Mouse (Mus musculus): ENCODE results near the gene Birc5. TPM values are rescaled to one million over a fixed set of nuclear protein-coding genes. Genes with fewer than 3 reads are reported as not detected.
"Not testable (repeated sequence)": the region's sequence is repeated elsewhere in the genome, so short reads cannot be mapped to it uniquely, and the experiment has no call there.

The Birc5 gene
- polyA plus RNA-seq, 1 experiment from 2014 or later = 365 TPM

DNA sequence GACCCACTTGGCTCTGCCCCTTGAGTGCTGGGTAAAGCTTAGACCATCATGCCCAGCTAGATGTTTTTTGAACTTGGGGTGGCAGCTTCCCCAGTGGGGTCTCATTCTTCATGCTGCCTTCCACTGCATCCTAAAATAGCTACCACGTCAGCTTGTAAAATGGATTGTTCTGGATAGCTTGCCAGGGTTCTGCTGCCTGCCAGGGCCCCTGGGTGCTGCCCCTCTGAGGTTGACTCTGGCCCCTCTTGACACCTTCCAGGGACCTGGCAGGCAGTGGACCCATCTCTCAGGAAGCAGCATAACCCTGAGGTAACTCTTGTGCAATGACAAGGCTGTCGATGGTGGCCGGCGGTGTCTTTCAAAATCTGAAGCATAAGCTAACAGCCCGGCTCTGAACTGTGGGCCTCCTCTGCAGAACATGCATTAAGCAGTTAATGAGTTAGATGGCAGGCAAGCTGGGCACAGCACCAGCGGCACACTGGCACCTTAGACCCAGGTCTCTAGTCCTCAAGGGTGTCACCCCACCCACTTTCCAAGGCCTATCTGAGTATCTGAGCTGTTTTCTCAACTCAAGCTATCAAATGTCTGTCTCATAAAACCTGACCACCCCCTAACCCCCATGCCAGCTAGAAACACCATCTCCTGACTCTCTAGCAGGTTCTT lies 34.2 kb upstream of the Birc5 start:
- Histone ChIP-seq H3K4me1 (replicated peaks; ENCODE audit: control insufficient read depth, insufficient read depth, low read length) (peaks cover 12% of the 10 kb centered on the region), H3K36me3 (ENCODE audit: control insufficient read depth, insufficient read depth, low read length) (peaks cover 2% of the 10 kb centered on the region; the same call in 1 of the 2 replicates), H3K27ac (ENCODE audit: low read depth, low read length) (no peak overlapping the region), H3K4me3 (ENCODE audit: low read depth, low read length) (no peak overlapping the region), H3K9me3 (ENCODE audit: control insufficient read depth, low read length) (no peaks in the 10 kb centered on the region), H3K9ac (ENCODE audit: low read length) (no peak overlapping the region), H3K27me3 (ENCODE audit: control insufficient read depth, insufficient read depth, low read length) (no peaks in the 10 kb centered on the region), H3K4me2 (ENCODE audit: low read depth, low read length, severe bottlenecking) (no peak overlapping the region)
- 92% methylated on average over 6 of the region's 6 CpGs for WGBS
- ATAC-seq (replicated peaks; ENCODE audit: low FRiP score) (no peak), DNase-seq (ENCODE audit: low spot score) (no peak)

DNA sequence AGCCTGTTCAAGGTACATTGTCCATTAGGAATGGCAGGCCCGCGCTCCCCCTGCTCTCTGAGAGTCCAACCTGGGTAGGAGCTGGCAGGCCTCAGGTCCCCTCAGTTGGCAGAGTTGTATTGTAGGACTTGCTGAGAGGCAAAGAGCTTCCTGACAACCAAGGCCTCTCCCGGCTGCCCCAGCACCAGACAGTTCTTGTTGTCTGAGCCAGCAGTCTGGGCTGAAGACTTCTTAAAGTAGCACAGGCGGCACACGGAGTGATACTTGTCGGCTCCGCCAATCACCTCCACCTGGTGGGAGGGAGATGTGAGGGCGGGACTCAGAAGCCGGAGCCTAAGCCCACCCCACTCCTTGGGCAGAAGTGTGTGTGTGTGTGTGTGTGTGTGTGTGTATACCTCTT lies 33.2 kb upstream of the Birc5 start:
- not testable (repeated sequence) for H3K36me3 ChIP-seq (ENCODE audit: control insufficient read depth, insufficient read depth, low read length); ATAC-seq (replicated peaks; ENCODE audit: low FRiP score); DNase-seq (ENCODE audit: low spot score)

DNA sequence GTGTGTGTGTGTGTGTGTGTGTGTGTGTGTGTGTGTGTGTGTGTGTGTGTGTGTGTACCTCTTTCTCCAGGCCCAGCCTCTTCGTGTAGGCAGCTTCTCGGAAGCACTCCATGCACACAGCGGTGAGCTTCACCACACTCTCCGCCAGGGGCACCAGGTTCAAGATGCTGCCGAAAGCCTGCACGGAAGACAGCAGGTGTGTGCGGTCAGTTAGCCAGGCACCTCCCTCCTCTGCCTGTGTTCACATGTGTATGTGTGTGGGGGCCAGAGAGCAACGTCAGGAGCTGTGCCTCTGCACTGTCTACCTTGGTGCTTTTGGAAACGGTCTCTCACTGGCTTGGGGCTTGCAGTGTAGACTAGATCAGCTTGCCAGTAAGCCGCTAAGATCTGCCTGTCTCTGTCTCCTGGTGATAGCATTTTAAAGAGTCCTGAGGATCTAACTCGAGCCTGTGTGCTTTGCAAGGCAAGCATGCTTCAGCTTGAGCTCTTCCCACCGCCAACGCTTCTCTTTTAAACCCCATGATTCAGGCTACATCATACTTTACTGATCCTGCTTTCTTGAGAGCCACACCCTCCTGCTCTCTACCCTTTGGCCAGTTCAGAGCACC lies 32.6 kb upstream of the Birc5 start:
- Histone ChIP-seq H3K4me3 (ENCODE audit: low read depth, low read length) (no peak overlapping the region), H3K4me2 (ENCODE audit: low read depth, low read length, severe bottlenecking) (no peak overlapping the region), H3K36me3 (ENCODE audit: control insufficient read depth, insufficient read depth, low read length) (peaks cover 7% of the 10 kb centered on the region; the same call in 1 of the 2 replicates), H3K27ac (ENCODE audit: low read depth, low read length) (no peak overlapping the region), H3K27me3 (ENCODE audit: control insufficient read depth, insufficient read depth, low read length) (no peaks in the 10 kb centered on the region), H3K9ac (ENCODE audit: low read length) (no peak overlapping the region), H3K4me1 (replicated peaks; ENCODE audit: control insufficient read depth, insufficient read depth, low read length) (no peaks in the 10 kb centered on the region), H3K9me3 (ENCODE audit: control insufficient read depth, low read length) (no peaks in the 10 kb centered on the region)
- DNase-seq (ENCODE audit: low spot score) (no peak), ATAC-seq (replicated peaks; ENCODE audit: low FRiP score) (no peak)
- WGBS = 92% methylated on average over 13 of the region's 13 CpGs

More for the DNA sequence above, 33.2 kb upstream of the Birc5 start:
- not testable (repeated sequence) for H3K4me1 ChIP-seq (replicated peaks; ENCODE audit: control insufficient read depth, insufficient read depth, low read length); H3K9me3 ChIP-seq (ENCODE audit: control insufficient read depth, low read length); H3K9ac ChIP-seq (ENCODE audit: low read length); H3K4me2 ChIP-seq (ENCODE audit: low read depth, low read length, severe bottlenecking); H3K4me3 ChIP-seq (ENCODE audit: low read depth, low read length); H3K27ac ChIP-seq (ENCODE audit: low read depth, low read length); H3K27me3 ChIP-seq (ENCODE audit: control insufficient read depth, insufficient read depth, low read length)
- WGBS = 87% methylated on average over 9 of the region's 9 CpGs

DNA sequence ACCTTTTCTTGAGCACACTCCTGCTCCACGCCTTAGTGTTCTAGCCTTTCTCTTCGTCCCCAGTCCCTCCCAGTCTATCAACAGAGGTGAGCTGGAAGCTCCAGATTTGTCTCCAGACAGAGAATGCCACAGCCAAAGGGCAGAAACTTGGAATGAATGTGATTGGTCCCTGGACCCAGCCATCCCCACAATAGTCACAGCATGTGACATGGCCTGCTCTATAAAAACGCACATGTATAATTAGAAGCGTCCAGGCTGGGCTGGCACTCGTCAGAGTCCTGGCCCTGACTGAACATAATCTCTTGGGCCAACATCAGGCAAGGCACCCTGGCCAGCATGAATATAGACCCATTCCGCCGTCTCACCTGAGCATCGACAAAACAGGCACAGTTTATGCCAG lies 30.0 kb upstream of the Birc5 start:
- Histone ChIP-seq H3K27ac (ENCODE audit: low read depth, low read length) (no peak overlapping the region), H3K4me3 (ENCODE audit: low read depth, low read length) (no peak overlapping the region), H3K9ac (ENCODE audit: low read length) (no peak overlapping the region), H3K4me1 (replicated peaks; ENCODE audit: control insufficient read depth, insufficient read depth, low read length) (peaks cover 3% of the 10 kb centered on the region; the same call in 1 of the 2 replicates), H3K27me3 (ENCODE audit: control insufficient read depth, insufficient read depth, low read length) (no peaks in the 10 kb centered on the region), H3K36me3 (ENCODE audit: control insufficient read depth, insufficient read depth, low read length) (peaks cover 9% of the 10 kb centered on the region; the same call in 1 of the 2 replicates), H3K9me3 (ENCODE audit: control insufficient read depth, low read length) (no peaks in the 10 kb centered on the region), H3K4me2 (ENCODE audit: low read depth, low read length, severe bottlenecking) (no peak overlapping the region)
- WGBS = 72% methylated on average over 8 of the region's 8 CpGs
- ATAC-seq (replicated peaks; ENCODE audit: low FRiP score) = no peak
- no peak for DNase-seq (ENCODE audit: low spot score)

DNA sequence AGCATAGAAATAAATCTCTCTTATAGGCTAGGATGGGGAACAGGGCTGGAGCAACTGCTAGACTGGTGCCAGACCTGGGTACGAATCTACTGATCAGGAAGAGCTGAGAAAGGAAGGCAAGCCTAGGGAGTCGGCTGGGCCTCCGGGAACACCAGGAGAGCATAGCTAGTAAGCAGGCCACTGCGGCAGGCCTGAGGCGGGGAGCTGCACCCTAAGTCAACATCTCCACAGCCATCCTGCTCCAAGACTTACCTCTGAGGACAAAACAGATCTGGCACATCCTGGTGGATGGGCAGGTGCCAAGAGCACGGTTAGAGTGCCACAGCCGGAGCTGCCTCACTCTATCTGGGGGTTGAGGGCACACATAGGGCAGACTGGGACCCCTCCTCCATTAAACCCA lies 28.9 kb upstream of the Birc5 start:
- H3K9ac ChIP-seq (ENCODE audit: low read length) = no peak overlapping the region
- peaks cover 6% of the 10 kb centered on the region; the same call in 1 of the 2 replicates for H3K4me1 ChIP-seq (replicated peaks; ENCODE audit: control insufficient read depth, insufficient read depth, low read length)
- peaks cover 7% of the 10 kb centered on the region; the same call in 1 of the 2 replicates for H3K36me3 ChIP-seq (ENCODE audit: control insufficient read depth, insufficient read depth, low read length)
- ATAC-seq (replicated peaks; ENCODE audit: low FRiP score) = no peak
- H3K4me3 ChIP-seq (ENCODE audit: low read depth, low read length) = no peak overlapping the region
- no peak overlapping the region for H3K27ac ChIP-seq (ENCODE audit: low read depth, low read length)
- H3K4me2 ChIP-seq (ENCODE audit: low read depth, low read length, severe bottlenecking) = no peak overlapping the region
- DNase-seq (ENCODE audit: low spot score) = no peak
- WGBS = 97% methylated on average over 7 of the region's 7 CpGs
- H3K9me3 ChIP-seq (ENCODE audit: control insufficient read depth, low read length) = no peaks in the 10 kb centered on the region
- H3K27me3 ChIP-seq (ENCODE audit: control insufficient read depth, insufficient read depth, low read length) = no peaks in the 10 kb centered on the region

DNA sequence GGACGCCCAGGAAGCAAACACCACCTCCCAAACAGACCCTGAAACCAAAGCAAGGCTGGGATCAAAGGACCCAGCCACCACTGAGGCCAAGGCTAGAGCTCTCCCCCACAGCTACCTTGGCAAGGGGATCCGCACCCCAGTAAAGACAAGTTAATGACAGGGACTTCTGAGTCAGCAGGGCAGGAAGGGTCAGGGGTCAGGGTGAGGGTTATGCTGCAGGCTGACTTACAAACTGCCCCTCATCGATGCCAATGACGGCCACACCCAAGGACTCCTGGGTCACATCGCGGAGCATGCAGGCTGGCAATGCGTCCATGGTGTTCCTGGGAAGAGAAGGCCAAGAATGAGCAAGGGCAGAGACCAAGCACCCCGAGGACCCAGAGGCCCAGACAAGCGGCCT lies 27.2 kb upstream of the Birc5 start:
- Histone ChIP-seq H3K4me1 (replicated peaks; ENCODE audit: control insufficient read depth, insufficient read depth, low read length) (peaks cover 8% of the 10 kb centered on the region), H3K27ac (ENCODE audit: low read depth, low read length) (no peak overlapping the region), H3K9ac (ENCODE audit: low read length) (no peak overlapping the region), H3K27me3 (ENCODE audit: control insufficient read depth, insufficient read depth, low read length) (no peaks in the 10 kb centered on the region), H3K4me2 (ENCODE audit: low read depth, low read length, severe bottlenecking) (no peak overlapping the region), H3K9me3 (ENCODE audit: control insufficient read depth, low read length) (no peaks in the 10 kb centered on the region), H3K36me3 (ENCODE audit: control insufficient read depth, insufficient read depth, low read length) (peaks cover 7% of the 10 kb centered on the region; the same call in 1 of the 2 replicates), H3K4me3 (ENCODE audit: low read depth, low read length) (no peak overlapping the region)
- ATAC-seq (replicated peaks; ENCODE audit: low FRiP score) = no peak
- WGBS = 91% methylated on average over 9 of the region's 9 CpGs
- DNase-seq (ENCODE audit: low spot score) = no peak

DNA sequence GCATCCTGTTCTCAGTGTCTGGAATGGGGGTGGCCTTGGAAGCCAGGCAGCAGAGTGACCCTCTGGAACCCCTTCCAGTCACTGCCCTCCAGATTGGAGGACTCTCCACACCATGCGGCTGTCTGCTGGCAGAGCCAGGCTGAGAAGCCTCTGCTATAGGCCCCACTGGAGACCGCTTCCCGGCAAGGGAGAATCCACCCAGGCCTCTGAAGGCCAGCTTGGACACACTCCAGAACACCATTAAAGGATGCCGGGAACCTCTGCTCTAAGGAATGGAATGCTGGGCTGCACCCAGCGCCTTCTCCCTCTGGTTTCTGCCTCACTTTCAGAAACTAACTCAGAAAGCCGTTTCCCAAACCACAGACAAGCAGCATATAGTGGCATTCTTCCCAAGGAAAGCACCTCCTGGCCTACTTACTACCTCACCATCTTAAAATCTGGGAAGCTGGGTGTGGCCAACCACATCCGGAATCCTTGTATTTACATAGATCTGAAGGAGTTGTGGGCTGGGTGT lies 26.3 kb upstream of the Birc5 start:
- no peak overlapping the region for H3K4me3 ChIP-seq (ENCODE audit: low read depth, low read length)
- WGBS = 95% methylated on average over 7 of the region's 7 CpGs
- H3K27ac ChIP-seq (ENCODE audit: low read depth, low read length) = no peak overlapping the region
- H3K9ac ChIP-seq (ENCODE audit: low read length) = no peak overlapping the region
- peaks cover 11% of the 10 kb centered on the region for H3K4me1 ChIP-seq (replicated peaks; ENCODE audit: control insufficient read depth, insufficient read depth, low read length)
- DNase-seq (ENCODE audit: low spot score) (no peak), ATAC-seq (replicated peaks; ENCODE audit: low FRiP score) (no peak)
- H3K4me2 ChIP-seq (ENCODE audit: low read depth, low read length, severe bottlenecking) = no peak overlapping the region
- H3K27me3 ChIP-seq (ENCODE audit: control insufficient read depth, insufficient read depth, low read length) = no peaks in the 10 kb centered on the region
- peaks cover 7% of the 10 kb centered on the region; the same call in 1 of the 2 replicates for H3K36me3 ChIP-seq (ENCODE audit: control insufficient read depth, insufficient read depth, low read length)
- no peaks in the 10 kb centered on the region for H3K9me3 ChIP-seq (ENCODE audit: control insufficient read depth, low read length)

DNA sequence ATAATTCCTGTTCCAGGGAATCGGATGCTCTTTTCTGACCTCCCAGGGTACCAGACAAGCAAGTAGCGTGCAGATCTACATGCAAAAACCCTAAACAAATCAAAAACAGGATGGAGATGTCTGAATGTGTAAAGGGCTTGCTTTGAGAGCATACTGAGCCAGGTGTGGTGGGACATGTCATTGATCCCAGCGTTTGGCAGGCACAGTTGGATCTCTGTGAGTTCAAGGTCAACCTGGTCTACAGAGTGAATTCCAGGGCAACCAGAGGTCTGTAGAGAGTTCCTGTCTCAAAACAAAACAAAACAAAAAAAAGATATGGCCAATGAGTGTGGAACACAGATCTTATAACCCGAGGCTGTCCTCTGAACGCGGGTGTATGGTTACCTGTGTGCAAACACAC lies 25.6 kb upstream of the Birc5 start:
- Histone ChIP-seq H3K9ac (ENCODE audit: low read length) (no peak overlapping the region; the same call in 1 of the 2 replicates), H3K9me3 (ENCODE audit: control insufficient read depth, low read length) (no peaks in the 10 kb centered on the region), H3K27me3 (ENCODE audit: control insufficient read depth, insufficient read depth, low read length) (no peaks in the 10 kb centered on the region), H3K27ac (ENCODE audit: low read depth, low read length) (no peak overlapping the region), H3K4me1 (replicated peaks; ENCODE audit: control insufficient read depth, insufficient read depth, low read length) (peaks cover 14% of the 10 kb centered on the region), H3K4me3 (ENCODE audit: low read depth, low read length) (no peak overlapping the region), H3K36me3 (ENCODE audit: control insufficient read depth, insufficient read depth, low read length) (peaks cover 7% of the 10 kb centered on the region; the same call in 1 of the 2 replicates), H3K4me2 (ENCODE audit: low read depth, low read length, severe bottlenecking) (no peak overlapping the region)
- no peak for DNase-seq (ENCODE audit: low spot score)
- no peak for ATAC-seq (replicated peaks; ENCODE audit: low FRiP score)
- 91% methylated on average over 6 of the region's 6 CpGs for WGBS
